Mouse (Mus musculus) MEL (cell line): ENCODE measurements around the gene 4930535I16Rik.

ENCODE experiments used
- BHLHE40 ChIP-seq: IDR thresholded peaks from 2 replicates; pipeline ENCODE4 v1.6.1; 2012; ENCODE audit warnings: low read depth, mild to moderate bottlenecking, inconsistent platforms, low read length, improper control_type of control experiment, borderline replicate concordance
- CHD2 ChIP-seq: IDR thresholded peaks from 2 replicates; pipeline ENCODE4 v1.6.1; 2011; ENCODE audit warnings: low read length, improper control_type of control experiment
- CTCF ChIP-seq, 3 experiments: IDR thresholded peaks in 2 of 3; conservative IDR thresholded peaks in 1 of 3; 2 replicates each; pipeline ENCODE4 v1.5.1; 2011 to 2012; ENCODE audit warnings: low read length in 3 of 3, low read depth in 2 of 3, mild to moderate bottlenecking in 2 of 3, improper control_type of control experiment in 1 of 3, inconsistent platforms in 1 of 3, mixed read lengths in 1 of 3, moderate library complexity in 1 of 3; ENCODE audit not compliant: control insufficient read depth in 1 of 3, insufficient read depth in 1 of 3, poor library complexity in 1 of 3, severe bottlenecking in 1 of 3
- EP300 ChIP-seq, 2 experiments: IDR thresholded peaks; 2 replicates each; pipeline ENCODE4 v1.6.1; 2011; ENCODE audit warnings: improper control_type of control experiment in 2 of 2, low read length in 2 of 2, low read depth in 1 of 2, mild to moderate bottlenecking in 1 of 2
- GABPA ChIP-seq: IDR thresholded peaks from 2 replicates; pipeline ENCODE4 v1.6.1; 2012; ENCODE audit warnings: low read depth, mild to moderate bottlenecking, inconsistent platforms, low read length, improper control_type of control experiment, moderate library complexity
- HCFC1 ChIP-seq: IDR thresholded peaks from 2 replicates; pipeline ENCODE4 v1.6.1; 2012; ENCODE audit warnings: low read depth, mild to moderate bottlenecking, inconsistent platforms, low read length, improper control_type of control experiment, moderate library complexity
- MAFK ChIP-seq: IDR thresholded peaks from 2 replicates; pipeline ENCODE4 v1.6.1; 2011; ENCODE audit warnings: low read depth, mild to moderate bottlenecking, low read length, improper control_type of control experiment, borderline replicate concordance
- MXI1 ChIP-seq: IDR thresholded peaks from 2 replicates; pipeline ENCODE4 v1.6.1; 2011; ENCODE audit warnings: mild to moderate bottlenecking, low read depth, low read length, improper control_type of control experiment
- MYB ChIP-seq: IDR thresholded peaks from 2 replicates; pipeline ENCODE4 v1.6.1; 2011; ENCODE audit warnings: mild to moderate bottlenecking, low read depth, low read length, improper control_type of control experiment
- POLR2A ChIP-seq, 2 experiments: IDR thresholded peaks; 2 replicates each; pipeline ENCODE4 v1.6.1; 2011 to 2012; ENCODE audit warnings: low read length in 2 of 2, mild to moderate bottlenecking in 2 of 2, control low read depth in 1 of 2, improper control_type of control experiment in 1 of 2, low read depth in 1 of 2, moderate library complexity in 1 of 2; ENCODE audit not compliant: control insufficient read depth in 1 of 2, insufficient read depth in 1 of 2, poor library complexity in 1 of 2
- RCOR1 ChIP-seq: IDR thresholded peaks from 2 replicates; pipeline ENCODE4 v1.6.1; 2012; ENCODE audit warnings: low read depth, mild to moderate bottlenecking, inconsistent platforms, low read length, improper control_type of control experiment
- USF1 ChIP-seq: IDR thresholded peaks from 2 replicates; pipeline ENCODE4 v1.6.1; 2014; ENCODE audit warnings: low read depth, mild to moderate bottlenecking, inconsistent platforms, low read length, improper control_type of control experiment, moderate library complexity

- peak; percentile 68 to 94 (median 89) for TF ChIP-seq CTCF (IDR thresholded peaks at IDR 0.05 in 2 of 3, conservative IDR thresholded peaks at IDR 0.05 in 1 of 3; ENCODE audit: control insufficient read depth in 1 of 3, insufficient read depth in 1 of 3, low read depth in 2 of 3, low read length in 3 of 3, poor library complexity in 1 of 3, severe bottlenecking in 1 of 3)
- TF ChIP-seq RCOR1 = no peak
- TF ChIP-seq EP300 (IDR thresholded peaks at IDR 0.05; ENCODE audit: low read depth in 1 of 2, low read length in 2 of 2) = no peak
- no peak for TF ChIP-seq MAFK
- TF ChIP-seq POLR2A (IDR thresholded peaks at IDR 0.05; ENCODE audit: control insufficient read depth in 1 of 2, insufficient read depth in 1 of 2, low read depth in 1 of 2, low read length in 2 of 2, poor library complexity in 1 of 2) = no peak
- TF ChIP-seq BHLHE40 = no peak
- no peak for TF ChIP-seq MXI1
- no peak for TF ChIP-seq CHD2
- no peak for TF ChIP-seq GABPA
- no peak for TF ChIP-seq USF1
- TF ChIP-seq HCFC1 = 0 out of 2 replicates have a peak, but pooled peaks have one; percentile 17
- TF ChIP-seq MYB = no peak
Measured at GRCm38 (mm10) chr4:123939838-123940237, 22.0 kb upstream of the 4930535I16Rik start.
